Mouse (Mus musculus) small intestine, adult 2 months (tissue): Measurements from ENCODE around the gene Ogn. TPM values are rescaled to one million over a fixed set of nuclear protein-coding genes. Genes with fewer than 3 reads are reported as not detected.

Experiments used
- H3K27ac ChIP-seq: fragments of 200-500 bp; 2 replicates; pipeline ENCODE4 v1.5.1; 2012; ENCODE audit warnings: low read depth, low read length, control low read depth, inconsistent platforms; ENCODE audit not compliant: insufficient read depth
- H3K27me3 ChIP-seq: fragments of 200-500 bp; 2 replicates; pipeline ENCODE4 v1.6.1; 2012; ENCODE audit warnings: mild to moderate bottlenecking, moderate library complexity, low read length, inconsistent platforms; ENCODE audit not compliant: control insufficient read depth, insufficient read depth
- H3K36me3 ChIP-seq: fragments of 200-500 bp; 2 replicates; pipeline ENCODE4 v1.6.1; 2012; ENCODE audit warnings: mild to moderate bottlenecking, low read length, control low read depth, inconsistent platforms; ENCODE audit not compliant: control insufficient read depth, insufficient read depth
- H3K4me1 ChIP-seq: fragments of 200-500 bp; 2 replicates; pipeline ENCODE4 v1.6.1; 2012; ENCODE audit warnings: low read length, inconsistent platforms, mixed read lengths; ENCODE audit not compliant: control insufficient read depth, insufficient read depth, insufficient read length
- H3K4me3 ChIP-seq: fragments of 200-500 bp; 2 replicates; pipeline ENCODE4 v1.5.1; 2012; ENCODE audit warnings: low read depth, mild to moderate bottlenecking, control low read depth, inconsistent platforms, low read length, moderate library complexity
- CTCF ChIP-seq: fragments of 200-500 bp; IDR thresholded peaks from 2 replicates; pipeline ENCODE4 v1.5.1; 2012; ENCODE audit warnings: low read depth, mild to moderate bottlenecking, control low read depth, inconsistent platforms, low read length, moderate library complexity, mixed read lengths; ENCODE audit not compliant: insufficient replicate concordance, insufficient read length; ENCODE audit errors: extremely low read depth
- POLR2A ChIP-seq: fragments of 200-500 bp; IDR thresholded peaks from 2 replicates; pipeline ENCODE4 v1.6.1; 2012; ENCODE audit warnings: low read depth, mild to moderate bottlenecking, control low read depth, inconsistent platforms, low read length, moderate library complexity
- WGBS: fragments of 180-500 bp; shearing (Covaris S2); methylation state at CpG from one replicate; pipeline ENCODE4 v1.1.7; 2018; 5-methylcytosine and 5-hydroxymethylcytosine counted together
- polyA plus RNA-seq: library from polyadenylated mRNA; depleted of rRNA; stranded (reverse); fragments of >200 nt; gene quantifications from 2 replicates; pipeline ENCODE4 v1.2.3, GENCODE M21; 2012; rRNA removed

Ogn gene
- 0.67 and 0.70 TPM in 2 replicates for polyA plus RNA-seq

DNA sequence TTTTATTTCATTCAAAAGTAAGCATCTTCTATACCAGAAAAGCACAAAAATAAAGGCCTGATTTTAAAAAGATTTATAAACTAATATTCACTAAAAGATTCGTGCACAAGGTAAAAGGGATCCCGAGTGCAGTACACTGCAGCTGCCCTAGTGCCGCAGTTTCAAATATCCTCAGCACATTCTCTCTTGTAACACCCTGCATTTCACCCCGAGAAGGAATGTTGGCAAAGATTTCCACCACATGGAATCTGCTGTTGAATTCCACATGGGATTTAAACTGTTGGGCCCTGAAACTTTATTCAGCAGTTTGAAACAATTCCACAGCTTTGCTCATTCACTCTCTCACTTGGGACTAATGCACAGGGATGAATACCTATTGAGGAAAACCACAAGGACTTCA lies at the start of gene Ogn:
TSS of gene Ogn (plus strand) at position 333 of the 400 bp plus-strand sequence.
- H3K27ac ChIP-seq, result no peak within 1 kb of the TSS
- TF ChIP-seq CTCF, result no peak
- no peak for TF ChIP-seq POLR2A
- H3K4me3 ChIP-seq, result no peak within 1 kb of the TSS
- 85% methylated on average over 4 of the region's 4 CpGs for WGBS
- H3K36me3 ChIP-seq, result no peaks in the 10 kb centered on the region
- no peaks in the 10 kb centered on the region for H3K27me3 ChIP-seq
- H3K4me1 ChIP-seq, result no peaks in the 10 kb centered on the region

DNA sequence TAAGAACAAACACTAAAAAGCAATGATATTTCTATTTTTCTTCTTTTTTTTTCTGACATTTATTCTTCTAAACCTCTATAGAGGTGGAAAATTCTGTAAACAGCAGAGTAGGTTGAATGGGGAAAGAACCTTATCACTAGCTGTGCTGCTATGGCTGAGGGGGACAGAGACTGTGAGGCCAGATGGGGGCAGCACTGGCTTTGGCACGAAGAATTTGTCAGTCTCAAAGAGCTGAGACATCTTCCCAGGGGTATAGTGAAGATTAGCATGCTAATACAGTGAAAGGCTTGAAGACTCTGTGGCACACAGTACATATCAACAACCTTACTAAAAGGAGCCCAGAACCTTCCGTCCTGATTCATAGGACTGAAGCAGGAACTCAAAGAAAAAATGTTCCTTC lies 48.7 kb upstream of the Ogn start:
- H3K27me3 ChIP-seq, result no peaks in the 10 kb centered on the region
- 62% methylated on average over 2 of the region's 2 CpGs for WGBS
- H3K27ac ChIP-seq, result no peak overlapping the region
- H3K4me1 ChIP-seq, result no peaks in the 10 kb centered on the region
- H3K4me3 ChIP-seq, result no peak overlapping the region
- H3K36me3 ChIP-seq, result no peaks in the 10 kb centered on the region
- no peak for TF ChIP-seq POLR2A
- peak; percentile 29; the same call in 1 of the 2 replicates for TF ChIP-seq CTCF

DNA sequence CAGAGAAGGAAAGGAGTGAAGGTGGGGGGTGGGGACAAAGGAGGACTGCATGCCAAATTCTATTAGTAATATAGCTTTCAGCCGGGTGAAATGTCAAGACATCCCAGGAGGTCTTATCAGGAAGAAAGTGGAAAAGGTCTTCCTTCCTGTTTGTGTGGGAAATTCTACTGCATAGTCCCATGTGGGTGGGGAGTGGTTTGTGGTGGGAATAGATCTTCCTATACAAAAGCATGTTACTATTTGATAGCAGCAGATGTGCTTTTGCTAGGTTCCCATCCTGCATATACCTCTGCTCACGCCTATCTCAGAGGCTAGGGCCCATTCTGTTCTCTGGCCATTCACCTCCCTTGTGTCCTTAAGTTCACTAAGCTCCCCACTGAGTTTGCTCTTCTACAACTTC lies 47.0 kb upstream of the Ogn start:
- no peaks in the 10 kb centered on the region for H3K4me1 ChIP-seq
- H3K27me3 ChIP-seq, result no peaks in the 10 kb centered on the region
- no peak overlapping the region for H3K4me3 ChIP-seq
- H3K27ac ChIP-seq, result no peak overlapping the region
- 40% methylated on average over 2 of the region's 2 CpGs for WGBS
- no peaks in the 10 kb centered on the region for H3K36me3 ChIP-seq
- TF ChIP-seq POLR2A, result no peak
- no peak for TF ChIP-seq CTCF

DNA sequence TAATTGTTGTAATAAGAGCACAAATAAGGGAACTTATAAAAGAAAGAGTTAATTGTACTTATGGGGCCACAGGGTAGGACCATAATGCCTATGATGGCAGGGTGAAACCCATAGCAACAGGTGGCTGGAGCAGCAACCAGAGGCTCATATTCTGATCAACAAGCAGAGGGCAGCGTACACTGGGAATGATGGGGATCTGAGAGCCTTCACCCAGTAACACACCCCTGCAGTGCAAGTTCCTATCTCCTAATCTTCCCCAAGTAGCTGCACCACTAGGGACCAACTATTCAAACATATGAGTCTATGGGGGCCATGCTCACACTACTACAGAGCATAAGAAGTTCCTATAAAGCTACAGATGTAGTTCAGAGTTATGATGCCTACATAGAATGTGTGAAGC lies 43.5 kb upstream of the Ogn start:
- WGBS, result 88% methylated on average over 1 of the region's 1 CpGs
- H3K4me3 ChIP-seq, result no peak overlapping the region
- TF ChIP-seq POLR2A, result no peak
- no peaks in the 10 kb centered on the region for H3K27me3 ChIP-seq
- no peaks in the 10 kb centered on the region for H3K4me1 ChIP-seq
- no peak overlapping the region for H3K27ac ChIP-seq
- H3K36me3 ChIP-seq, result no peaks in the 10 kb centered on the region

DNA sequence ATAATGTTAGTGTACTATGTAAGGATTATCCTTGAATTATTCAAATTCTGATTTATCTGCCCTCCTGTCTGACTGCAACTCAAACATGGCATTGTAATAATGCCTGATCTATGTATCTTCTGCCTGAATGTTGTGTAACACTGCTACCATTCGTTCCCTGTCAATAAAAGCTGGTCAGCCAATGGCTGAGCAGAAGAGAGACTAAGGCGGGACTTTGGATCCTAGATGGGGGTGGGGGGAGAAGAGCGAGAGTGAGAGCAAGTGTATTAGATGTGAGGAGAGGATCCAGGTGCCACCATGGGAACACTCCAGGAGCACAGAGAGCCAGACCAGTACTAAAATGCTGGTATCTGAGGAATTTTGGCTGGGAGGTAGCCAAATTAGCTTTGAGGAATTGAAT lies 37.5 kb upstream of the Ogn start:
- TF ChIP-seq CTCF (no peak), POLR2A (no peak)
- no peak overlapping the region for H3K4me3 ChIP-seq
- no peaks in the 10 kb centered on the region for H3K27me3 ChIP-seq
- H3K36me3 ChIP-seq, result no peaks in the 10 kb centered on the region
- H3K4me1 ChIP-seq, result no peaks in the 10 kb centered on the region
- no peak overlapping the region for H3K27ac ChIP-seq
- 79% methylated on average over 3 of the region's 3 CpGs for WGBS

DNA sequence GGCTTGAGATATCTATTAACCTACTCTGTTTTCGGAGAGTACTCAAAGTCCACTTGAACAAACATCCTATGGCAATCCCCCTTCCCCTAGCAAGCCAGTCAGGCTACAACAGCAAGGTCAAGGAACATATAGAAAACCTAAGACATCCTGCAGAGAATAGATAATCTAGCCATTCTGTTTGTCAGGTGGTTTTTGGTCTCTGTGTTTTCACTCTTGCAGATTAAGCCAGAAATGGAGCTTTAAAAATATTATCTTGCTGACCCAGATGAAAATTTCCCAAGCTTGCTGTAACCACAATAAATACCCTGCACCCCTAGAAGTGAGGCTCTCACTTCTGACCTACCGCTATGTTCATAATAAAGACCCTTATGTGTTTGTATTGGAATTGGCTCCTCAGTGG lies 36.4 kb upstream of the Ogn start:
- H3K4me3 ChIP-seq, result no peak overlapping the region
- no peak overlapping the region for H3K27ac ChIP-seq
- no peaks in the 10 kb centered on the region for H3K27me3 ChIP-seq
- TF ChIP-seq POLR2A (no peak), CTCF (no peak)
- WGBS, result 85% methylated on average over 2 of the region's 2 CpGs
- no peaks in the 10 kb centered on the region for H3K36me3 ChIP-seq
- H3K4me1 ChIP-seq, result no peaks in the 10 kb centered on the region

DNA sequence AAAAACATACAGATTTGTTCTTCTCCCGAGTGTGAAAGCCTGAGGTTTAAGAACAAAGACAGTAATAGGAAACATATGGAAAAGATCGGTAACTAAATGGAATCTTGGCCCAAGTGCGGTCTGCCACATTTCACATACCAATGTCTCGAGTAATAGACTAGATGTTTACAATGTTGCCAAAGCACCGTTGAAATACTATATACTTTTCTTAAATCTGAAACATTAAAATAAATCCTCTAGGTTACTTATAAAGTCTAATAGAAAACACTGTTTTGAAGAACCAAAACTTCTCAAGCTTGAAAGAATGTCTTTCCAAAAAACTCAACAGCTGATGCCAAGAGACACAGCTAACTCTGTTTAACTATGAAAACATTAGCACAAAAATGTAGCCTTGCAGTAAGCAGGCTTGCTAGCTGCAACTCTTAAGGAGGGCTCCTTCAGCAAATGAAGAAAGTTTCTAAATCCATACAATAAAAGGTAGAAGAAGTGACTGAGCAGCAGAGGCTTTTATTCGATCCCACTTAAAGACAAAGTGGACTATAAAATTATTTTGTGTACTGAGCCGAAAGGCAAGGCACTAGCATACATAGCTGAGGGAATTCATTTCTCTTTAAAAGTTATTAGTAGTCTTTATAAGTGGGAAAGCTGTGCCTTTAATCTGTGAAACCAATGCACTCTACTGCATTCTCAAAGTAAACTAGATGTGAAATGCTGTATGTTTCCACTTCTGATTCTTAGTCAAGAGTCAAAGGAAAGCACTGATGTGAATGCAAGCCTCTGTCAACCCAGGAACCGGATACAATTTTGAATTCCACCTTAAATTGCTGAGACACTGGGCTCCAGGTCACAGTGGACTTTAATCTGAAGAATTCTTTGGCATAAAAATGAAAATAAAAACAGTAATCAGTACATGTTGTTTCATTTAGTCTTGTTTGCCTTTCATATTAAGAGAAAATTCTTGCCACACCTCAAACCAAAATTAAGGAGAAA lies 26.0 kb upstream of the Ogn start, which contains the start of gene Omd:
TSS of gene Omd (plus strand) at position 922 of the 990 bp plus-strand sequence.
- Histone ChIP-seq H3K36me3 (no peaks in the 10 kb centered on the region), H3K27ac (no peak within 1 kb of the TSS), H3K4me3 (no peak within 1 kb of the TSS), H3K4me1 (0 out of 2 replicates have a peak, but pooled peaks cover 1% of the 10 kb centered on the region), H3K27me3 (no peaks in the 10 kb centered on the region)
- TF ChIP-seq CTCF (no peak), POLR2A (no peak)
- 72% methylated on average over 8 of the region's 8 CpGs for WGBS
